Mouse (Mus musculus) left cerebral cortex, adult 2 months (tissue): ENCODE data around the gene Tenm4. TPM values are rescaled to one million over a fixed set of nuclear protein-coding genes. Genes with fewer than 3 reads are reported as not detected.

Experiments
- DNase-seq, 2 experiments: peaks; one replicate each; pipeline ENCODE4 v3.0.0; 2021 to 2022; ENCODE audit warnings: low spot score in 2 of 2, mixed read lengths in 1 of 2; ENCODE audit errors: extremely low spot score in 1 of 2
- H3K27ac ChIP-seq: fragments of 200-600 bp; 2 replicates; pipeline ENCODE4 v1.8.1; 2022
- H3K4me3 ChIP-seq: fragments of 200-600 bp; 2 replicates; pipeline ENCODE4 v1.8.1; 2022
- CTCF ChIP-seq: fragments of 200-600 bp; IDR thresholded peaks from 2 replicates; pipeline ENCODE4 v1.8.1; 2022; ENCODE audit warnings: antibody characterized with exemption, mild to moderate bottlenecking, moderate library complexity
- intact Hi-C: fragments of 180-260 bp; cut with DNase I; formaldehyde crosslinking; loops from one replicate; pipeline ENCODE4 v1.15.1; 2025
- total RNA-seq, 2 experiments: library from RNA; stranded (reverse); gene quantifications; 2 replicates each; pipeline ENCODE4 v1.2.3; 2021

The Tenm4 gene
- total RNA-seq, 2 experiments from 2014 or later, result 158 to 160 TPM

DNA sequence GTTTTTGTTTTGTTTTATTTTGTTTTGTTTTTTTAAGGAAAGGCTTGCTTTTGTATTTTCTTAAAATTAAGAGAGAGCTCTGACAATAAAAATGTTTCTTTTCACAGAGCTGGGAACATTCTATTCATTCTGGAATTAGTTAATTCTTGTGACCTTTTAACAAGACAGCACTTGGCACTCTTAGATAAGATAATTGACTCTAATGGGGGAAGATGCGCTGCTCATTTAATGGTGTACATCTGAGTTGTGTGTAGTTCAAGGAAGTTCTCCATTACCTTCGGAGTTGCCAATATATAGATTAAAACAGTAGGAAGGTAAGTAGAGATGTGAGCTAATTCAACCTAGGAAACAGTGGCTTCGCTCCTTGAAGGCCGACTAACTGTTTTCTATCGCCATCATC lies 554.6 kb downstream of the Tenm4 start:
- no peak overlapping the region for H3K4me3 ChIP-seq
- no peak overlapping the region for H3K27ac ChIP-seq
- DNase-seq, result no peak
- intact Hi-C loops, result no loop called here
- no peak for TF ChIP-seq CTCF

DNA sequence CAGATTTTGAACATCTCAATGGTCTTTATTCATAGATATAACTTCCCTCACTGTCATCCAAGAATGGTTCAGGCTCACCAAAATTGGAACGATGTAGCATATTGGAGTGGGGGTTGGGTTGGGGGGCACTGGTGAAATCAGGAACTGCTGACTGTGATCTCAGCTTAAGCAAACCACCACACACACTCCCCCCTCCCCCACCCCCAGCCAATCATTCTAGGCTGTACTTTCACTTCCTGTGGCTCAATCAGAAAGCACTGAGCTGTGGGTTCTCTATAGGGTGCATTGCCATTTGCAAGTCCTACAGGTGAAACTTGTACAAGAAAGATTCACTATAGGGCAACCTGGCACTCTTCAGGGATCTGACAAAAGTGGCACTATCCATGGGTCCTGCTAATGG lies 559.3 kb downstream of the Tenm4 start:
- intact Hi-C loops, result no loop called here
- H3K4me3 ChIP-seq, result no peak overlapping the region
- H3K27ac ChIP-seq, result no peak overlapping the region
- no peak for DNase-seq
- TF ChIP-seq CTCF, result no peak

DNA sequence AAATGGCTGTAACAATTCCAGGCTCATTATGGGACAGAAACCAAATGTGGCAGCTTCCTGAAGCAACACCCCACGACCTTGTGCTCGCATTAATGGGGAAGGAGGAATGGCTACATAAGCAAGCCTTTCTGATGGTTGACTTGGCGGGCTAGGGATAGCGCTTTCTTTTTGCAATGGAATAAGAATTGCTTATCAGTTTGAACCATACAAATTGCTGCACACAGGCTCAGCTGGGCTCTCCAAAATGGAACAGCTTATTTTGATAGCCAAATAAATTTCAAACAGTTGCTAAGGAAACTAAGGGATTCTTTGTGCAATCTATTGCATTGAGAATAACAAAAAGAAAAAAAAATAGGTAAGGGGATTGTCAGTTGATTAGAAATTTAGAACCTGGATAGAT lies 560.9 kb downstream of the Tenm4 start:
- no peak for TF ChIP-seq CTCF
- H3K27ac ChIP-seq, result no peak overlapping the region; the same call in 1 of the 2 replicates
- intact Hi-C loops, result no loop called here
- DNase-seq, result no peak
- no peak overlapping the region for H3K4me3 ChIP-seq

GRCm38 (mm10) chr7:96734315-96735058 lies 563.4 kb downstream of the Tenm4 start:
- no peak overlapping the region for H3K27ac ChIP-seq
- DNase-seq, result no peak
- intact Hi-C loops, result no loop called here
- TF ChIP-seq CTCF, result no peak
- no peak overlapping the region for H3K4me3 ChIP-seq

DNA sequence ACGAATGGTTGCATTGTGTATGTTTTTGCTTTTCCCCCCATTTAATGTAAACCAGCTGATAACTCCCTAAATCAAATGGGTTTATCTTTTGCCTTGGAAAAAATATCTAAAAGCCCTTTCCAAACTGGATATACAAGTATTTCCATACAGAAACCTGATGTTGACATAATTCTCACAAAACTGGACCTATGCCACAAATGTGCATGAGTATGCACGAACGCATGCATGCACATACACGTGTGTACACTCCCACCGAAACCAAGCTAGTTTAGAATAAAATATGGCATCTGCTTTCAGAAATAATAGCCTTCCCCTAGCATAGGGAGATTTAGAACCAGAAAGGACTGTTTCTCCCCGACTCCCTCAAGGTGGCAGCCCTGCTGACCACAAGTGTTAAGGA lies 569.6 kb downstream of the Tenm4 start:
- Histone ChIP-seq H3K27ac (no peak overlapping the region), H3K4me3 (no peak overlapping the region)
- TF ChIP-seq CTCF, result no peak
- intact Hi-C loops, result no loop called here
- no peak for DNase-seq

GRCm38 (mm10) chr7:96742221-96742620 lies 571.2 kb downstream of the Tenm4 start:
- no peak overlapping the region for H3K27ac ChIP-seq
- TF ChIP-seq CTCF, result no peak
- intact Hi-C loops, result no loop called here
- DNase-seq, result no peak
- no peak overlapping the region for H3K4me3 ChIP-seq

DNA sequence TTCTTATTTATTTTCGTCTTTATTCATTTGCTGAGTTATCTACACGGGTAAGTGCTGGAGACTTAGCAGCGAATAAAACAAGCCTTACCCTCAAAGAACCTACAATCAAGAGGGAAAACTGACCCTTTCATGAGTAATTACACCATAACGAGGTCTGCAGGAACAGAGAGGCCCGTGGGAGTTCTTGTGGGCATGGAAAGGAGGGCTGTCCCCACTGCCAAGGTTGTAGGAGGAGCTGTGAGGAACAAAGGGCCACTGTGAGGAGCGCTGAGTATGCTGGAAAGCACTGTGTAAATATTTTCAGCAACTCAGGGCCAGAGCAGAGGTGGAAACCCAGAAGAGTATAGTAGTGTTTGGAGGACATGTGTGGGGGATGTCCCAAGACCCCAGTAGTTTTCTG lies 574.9 kb downstream of the Tenm4 start:
- Histone ChIP-seq H3K4me3 (no peak overlapping the region), H3K27ac (no peak overlapping the region)
- DNase-seq, result peak; percentile 35 to 40
- TF ChIP-seq CTCF, result no peak
- intact Hi-C loops, result no loop called here

GRCm38 (mm10) chr7:96746706-96747105 lies 575.7 kb downstream of the Tenm4 start:
- intact Hi-C loops, result no loop called here
- no peak for DNase-seq
- no peak for TF ChIP-seq CTCF
- Histone ChIP-seq H3K4me3 (no peak overlapping the region), H3K27ac (no peak overlapping the region)

GRCm38 (mm10) chr7:96748538-96749045 lies 577.5 kb downstream of the Tenm4 start:
- intact Hi-C loops, result no loop called here
- peak in 1 of 2 experiments; percentile 28 for DNase-seq
- Histone ChIP-seq H3K27ac (no peak overlapping the region), H3K4me3 (no peak overlapping the region)
- no peak for TF ChIP-seq CTCF

GRCm38 (mm10) chr7:96749753-96750152 lies 578.7 kb downstream of the Tenm4 start:
- DNase-seq, result no peak
- intact Hi-C loops, result no loop called here
- Histone ChIP-seq H3K27ac (no peak overlapping the region), H3K4me3 (no peak overlapping the region)
- no peak for TF ChIP-seq CTCF

DNA sequence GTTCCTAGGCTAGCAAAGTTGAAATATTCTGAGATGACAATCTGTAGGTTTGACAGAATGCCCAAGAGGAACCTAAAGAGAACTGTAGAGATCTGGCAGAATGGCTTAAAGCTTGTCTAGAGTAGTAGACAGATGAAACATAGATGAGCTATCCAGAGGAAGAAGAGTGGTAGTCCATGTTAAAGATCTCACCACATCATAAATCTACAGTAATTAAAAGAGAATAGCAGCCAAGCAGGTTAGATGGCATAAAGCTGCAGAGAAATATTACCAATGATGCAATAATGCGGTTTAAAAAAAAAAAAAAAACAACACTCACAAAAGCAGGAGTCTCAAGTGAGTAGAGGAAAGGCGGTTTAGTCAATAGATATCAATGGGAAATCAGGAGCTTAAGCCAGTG lies 580.2 kb downstream of the Tenm4 start:
- intact Hi-C loops, result no loop called here
- no peak for DNase-seq
- no peak for TF ChIP-seq CTCF
- Histone ChIP-seq H3K27ac (no peak overlapping the region), H3K4me3 (no peak overlapping the region)

GRCm38 (mm10) chr7:96752776-96753175 lies 581.7 kb downstream of the Tenm4 start:
- no peak for TF ChIP-seq CTCF
- Histone ChIP-seq H3K27ac (no peak overlapping the region), H3K4me3 (no peak overlapping the region)
- DNase-seq, result no peak
- intact Hi-C loops, result no loop called here
